Mouse (Mus musculus) limb, embryonic 15.5 days (tissue): Measurements from ENCODE around the gene Lysmd3. TPM values are rescaled to one million over a fixed set of nuclear protein-coding genes. Genes with fewer than 3 reads are reported as not detected.

Source experiments
- ATAC-seq: fragments of 200-750 bp; cut with Nextera tagmentation; 2 replicates; pipeline ENCODE4 v1.8.0; 2017; ENCODE audit warnings: low read depth, moderate TSS enrichment; ENCODE audit not compliant: insufficient number of reproducible peaks, low FRiP score, low TSS enrichment
- H3K27ac ChIP-seq: fragments of 300-500 bp; sonication (generic); 2 replicates; pipeline ENCODE4 v1.5.1; 2015; ENCODE audit warnings: moderate library complexity, mild to moderate bottlenecking, inconsistent platforms
- H3K27me3 ChIP-seq: fragments of 300-500 bp; sonication (generic); 2 replicates; pipeline ENCODE4 v1.6.1; 2015; ENCODE audit warnings: inconsistent platforms
- H3K36me3 ChIP-seq: fragments of 300-500 bp; sonication (generic); 2 replicates; pipeline ENCODE4 v1.6.1; 2015; ENCODE audit warnings: inconsistent platforms
- H3K4me1 ChIP-seq: fragments of 300-500 bp; sonication (generic); 2 replicates; pipeline ENCODE4 v1.6.1; 2015; ENCODE audit warnings: inconsistent platforms
- H3K4me2 ChIP-seq: fragments of 300-500 bp; sonication (generic); 2 replicates; pipeline ENCODE4 v1.6.1; 2015; ENCODE audit warnings: mild to moderate bottlenecking, inconsistent platforms
- H3K4me3 ChIP-seq: fragments of 300-500 bp; sonication (generic); 2 replicates; pipeline ENCODE4 v1.5.1; 2015; ENCODE audit warnings: mild to moderate bottlenecking, inconsistent platforms
- H3K9ac ChIP-seq: fragments of 300-500 bp; sonication (generic); 2 replicates; pipeline ENCODE4 v1.6.1; 2015; ENCODE audit warnings: inconsistent platforms
- H3K9me3 ChIP-seq: fragments of 300-500 bp; sonication (generic); 2 replicates; pipeline ENCODE4 v1.6.1; 2016; ENCODE audit warnings: inconsistent platforms
- WGBS: fragments of 180-500 bp; shearing (Covaris S2); methylation state at CpG from one replicate; pipeline ENCODE4 v1.1.7; 2015; 5-methylcytosine and 5-hydroxymethylcytosine counted together
- polyA plus RNA-seq: library from polyadenylated mRNA; unstranded; fragments of >200 nt; fragmentation: Nextera tagmentation; extraction: Ambion mirVana; gene quantifications from 2 replicates; pipeline ENCODE4 v1.2.1, GENCODE M21; 2015

Lysmd3 gene
- polyA plus RNA-seq, 1 experiment from 2014 or later: 32.5 TPM

DNA sequence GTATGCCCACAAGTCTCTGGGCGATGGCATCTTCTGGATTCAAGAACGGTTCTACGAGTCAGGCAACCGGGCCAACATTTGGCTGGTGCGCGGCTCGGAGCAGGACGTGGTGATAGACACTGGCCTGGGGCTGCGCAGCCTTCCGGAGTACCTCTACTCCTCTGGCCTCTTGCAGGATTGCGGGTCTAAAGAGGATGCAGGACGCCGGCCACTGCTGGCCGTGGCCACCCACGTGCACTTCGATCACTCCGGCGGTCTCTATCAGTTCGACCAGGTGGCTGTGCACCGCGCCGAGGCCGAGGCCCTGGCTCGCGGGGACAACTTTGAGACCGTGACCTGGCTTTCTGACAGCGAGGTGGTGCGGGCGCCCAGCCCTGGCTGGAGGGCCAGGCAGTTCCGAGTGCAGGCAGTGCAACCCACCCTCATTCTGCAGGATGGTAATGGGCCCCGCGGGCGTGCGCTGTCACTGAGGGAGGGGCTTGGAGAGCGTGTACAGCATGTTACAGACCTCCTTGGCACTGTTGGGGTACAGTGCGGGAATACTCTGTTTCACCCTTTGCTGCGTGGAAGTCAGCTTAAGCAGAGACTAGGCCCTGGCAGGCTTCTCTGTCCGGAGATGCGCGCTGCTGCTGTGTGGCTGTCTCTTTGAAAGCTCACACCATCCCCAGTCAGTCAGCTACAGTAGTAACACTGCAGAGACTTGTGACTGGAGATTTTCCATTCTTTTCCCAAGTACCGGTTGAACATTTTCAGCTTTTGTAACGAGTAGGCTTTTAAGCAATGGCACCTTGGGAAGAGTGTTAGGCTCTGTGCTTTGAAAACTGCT lies 54.3 kb downstream of the Lysmd3 start:
- ATAC-seq: peak; percentile 7; the same call in 1 of the 2 replicates
- peak overlapping the region; percentile 92 for H3K27ac ChIP-seq

DNA sequence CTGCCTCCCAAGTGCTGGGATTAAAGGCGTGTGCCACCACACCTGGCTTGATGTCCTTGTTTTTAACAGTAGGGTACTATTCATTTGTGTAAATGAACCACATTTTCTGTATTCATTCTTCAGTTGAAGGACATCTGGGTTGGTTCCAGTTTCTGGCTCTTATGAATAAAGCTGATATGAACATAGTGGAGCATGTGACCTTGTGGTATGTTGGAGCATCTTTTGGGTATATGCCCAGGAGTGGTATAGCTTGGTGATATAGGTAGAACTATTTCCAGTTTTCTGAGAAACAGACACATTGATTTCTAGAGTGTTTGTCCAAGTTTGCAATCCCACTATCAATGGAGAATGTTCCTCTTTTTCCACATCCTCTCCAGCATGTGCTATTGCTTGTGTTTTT lies 56.4 kb downstream of the Lysmd3 start:
- no peaks in the 10 kb centered on the region for H3K27me3 ChIP-seq
- H3K4me2 ChIP-seq: no peak overlapping the region
- H3K36me3 ChIP-seq: no peaks in the 10 kb centered on the region
- ATAC-seq: no peak
- H3K4me1 ChIP-seq: peaks cover 13% of the 10 kb centered on the region
- H3K27ac ChIP-seq: no peak overlapping the region
- H3K9me3 ChIP-seq: no peaks in the 10 kb centered on the region
- WGBS: 97% methylated on average over 1 of the region's 1 CpGs
- no peak overlapping the region for H3K4me3 ChIP-seq
- H3K9ac ChIP-seq: no peak overlapping the region

More for the DNA sequence above, 54.3 kb downstream of the Lysmd3 start:
- Histone ChIP-seq H3K9ac (peak overlapping the region; percentile 58), H3K4me1 (peaks cover 13% of the 10 kb centered on the region), H3K4me3 (peak overlapping the region; percentile 92), H3K27me3 (no peaks in the 10 kb centered on the region), H3K4me2 (peak overlapping the region; percentile 97), H3K36me3 (no peaks in the 10 kb centered on the region), H3K9me3 (no peaks in the 10 kb centered on the region)
- under 1% methylated on average over 42 of the region's 42 CpGs for WGBS

Other genes with a start within 250 kb of the Lysmd3 start
- 0.50 and 0.58 TPM in 2 replicates for gene Adgrv1, start 24.5 kb upstream of the Lysmd3 start, polyA plus RNA-seq
- 46.5 and 48.2 TPM in 2 replicates for gene Polr3g, start 53.4 kb downstream of the Lysmd3 start, polyA plus RNA-seq
- 13.6 and 13.7 TPM in 2 replicates for gene Mblac2, start 53.7 kb downstream of the Lysmd3 start, polyA plus RNA-seq
- 199 and 207 TPM in 2 replicates for gene Cetn3, start 125.4 kb downstream of the Lysmd3 start, polyA plus RNA-seq